9 mouse cellular contexts compared by ENCODE assay signal in genomic region chr11:3761775-3762501, GRCm38 (mm10).
A peak's percentile ranks its signal among the peaks of the same experiment; 100 is the strongest.
DNase-seq lines count a peak whose midpoint lies in the region; ATAC-seq and TF ChIP-seq lines count a peak whose summit lies in the region.
"Had no signal": no experiment of that assay in that cellular context is flagged by ENCODE, and none has a peak within 500 bp of the region (broad histone marks: within the 10 kb centered on the region; RNA-seq: fewer than 3 reads in every experiment).

No protein-coding gene starts in this region.

- H3K4me3 ChIP-seq in embryonic facial prominence, embryonic 15.5 days (replicated peaks), result peak overlapping the region; percentile 59
- peak overlapping the region; percentile 49 for H3K4me3 ChIP-seq in intestine, postnatal 0 days (ENCODE audit: low read depth, low read length)
- peak overlapping the region; percentile 69 for H3K4me3 ChIP-seq in midbrain, postnatal 0 days (ENCODE audit: low read depth, low read length)

- H3K27ac ChIP-seq in embryonic facial prominence, embryonic 15.5 days (replicated peaks), result no peak overlapping the region
- H3K27ac ChIP-seq in intestine, postnatal 0 days (ENCODE audit: low read depth, low read length), result no peak overlapping the region
- peak overlapping the region; percentile 77 for H3K27ac ChIP-seq in midbrain, postnatal 0 days (ENCODE audit: low read depth, low read length)
- H3K27ac ChIP-seq: macrophage had no signal

- WGBS in embryonic facial prominence, embryonic 15.5 days, result under 1% methylated on average over 84 of the region's 90 CpGs
- under 1% methylated on average over 88 of the region's 90 CpGs for WGBS in intestine, postnatal 0 days
- WGBS in midbrain, postnatal 0 days, result under 1% methylated on average over 82 of the region's 90 CpGs

- peak overlapping the region; percentile 98 for H3K4me2 ChIP-seq in embryonic facial prominence, embryonic 15.5 days (replicated peaks)
- H3K4me2 ChIP-seq in intestine, postnatal 0 days (replicated peaks; ENCODE audit: low read depth), result peak overlapping the region; percentile 81
- peak overlapping the region; percentile 92 for H3K4me2 ChIP-seq in midbrain, postnatal 0 days (ENCODE audit: low read depth, low read length, poor library complexity, severe bottlenecking)

- H3K4me1 ChIP-seq in embryonic facial prominence, embryonic 15.5 days, result peaks cover 11% of the 10 kb centered on the region
- H3K4me1 ChIP-seq in intestine, postnatal 0 days (replicated peaks; ENCODE audit: control insufficient read depth, insufficient read depth, low read length), result no peaks in the 10 kb centered on the region
- H3K4me1 ChIP-seq in midbrain, postnatal 0 days (ENCODE audit: insufficient read depth, low read length), result no peaks in the 10 kb centered on the region; the same call in 1 of the 2 replicates

- DNase-seq in left cerebral cortex, adult 18-20 months (ENCODE audit: low spot score in 2 of 2), result peak; percentile 43 to 58
- no peak for DNase-seq in left cerebral cortex, adult 8-10 months (ENCODE audit: low spot score in 2 of 2)
- DNase-seq in brain, adult 2 months (ENCODE audit: low read depth, low spot score), result peak; percentile 65
- peak; percentile 40 for DNase-seq in midbrain, postnatal 0 days (ENCODE audit: low spot score)
- DNase-seq in spleen, adult 12 weeks (ENCODE audit: low spot score), result no peak
- no peak for DNase-seq in gastrocnemius, postnatal 25 days

- H3K9me3 ChIP-seq in embryonic facial prominence, embryonic 15.5 days (replicated peaks), result no peaks in the 10 kb centered on the region
- no peaks in the 10 kb centered on the region for H3K9me3 ChIP-seq in intestine, postnatal 0 days (ENCODE audit: control insufficient read depth)
- H3K9me3 ChIP-seq in midbrain, postnatal 0 days (ENCODE audit: low read length), result no peaks in the 10 kb centered on the region

- peaks cover 38% of the 10 kb centered on the region for H3K27me3 ChIP-seq in embryonic facial prominence, embryonic 15.5 days
- peaks cover 24% of the 10 kb centered on the region for H3K27me3 ChIP-seq in intestine, postnatal 0 days (replicated peaks; ENCODE audit: control insufficient read depth, insufficient read depth, low read length)
- H3K27me3 ChIP-seq in midbrain, postnatal 0 days (ENCODE audit: insufficient read depth, low read length), result 0 out of 2 replicates have a peak, but pooled peaks cover 3% of the 10 kb centered on the region

- H3K36me3 ChIP-seq in embryonic facial prominence, embryonic 15.5 days, result no peaks in the 10 kb centered on the region
- no peaks in the 10 kb centered on the region for H3K36me3 ChIP-seq in intestine, postnatal 0 days (ENCODE audit: control insufficient read depth, insufficient read depth)
- peaks cover under 1% of the 10 kb centered on the region; the same call in 1 of the 2 replicates for H3K36me3 ChIP-seq in midbrain, postnatal 0 days (ENCODE audit: insufficient read depth, low read length)

- peak; percentile 55; the same call in 1 of the 2 replicates for ATAC-seq in embryonic facial prominence, embryonic 15.5 days (ENCODE audit: insufficient number of reproducible peaks, low FRiP score, low TSS enrichment, low read depth)
- no peak for ATAC-seq in intestine, postnatal 0 days
- ATAC-seq in midbrain, postnatal 0 days (ENCODE audit: low FRiP score), result peak; percentile 72

- TF ChIP-seq CTCF in intestine, postnatal 0 days (IDR thresholded peaks at IDR 0.05; ENCODE audit: low read depth), result no peak
- peak; percentile 23; the same call in 1 of the 2 replicates for TF ChIP-seq CTCF in midbrain, postnatal 0 days (IDR thresholded peaks at IDR 0.05)

- H3K9ac ChIP-seq in embryonic facial prominence, embryonic 15.5 days, result peak overlapping the region; percentile 48
- 0 out of 2 replicates have a peak overlapping the region, but pooled peaks have one; percentile 22 for H3K9ac ChIP-seq in intestine, postnatal 0 days (ENCODE audit: low read depth, low read length)
- peak overlapping the region; percentile 79 for H3K9ac ChIP-seq in midbrain, postnatal 0 days (replicated peaks; ENCODE audit: low read length, poor library complexity, severe bottlenecking)

Comparison
In these comparisons a context has a peak if more than half of its experiments do, and no peak if none do; other contexts are left out.
1. DNase-seq: peak in left cerebral cortex, adult 18-20 months (2 of 2), brain, adult 2 months (single experiment) and midbrain, postnatal 0 days (single experiment); none in left cerebral cortex, adult 8-10 months (0 of 2), spleen, adult 12 weeks (single experiment) and gastrocnemius, postnatal 25 days (single experiment).
2. H3K9ac ChIP-seq: peak in every context shown above with its lines; median percentile 79 in midbrain, postnatal 0 days; 48 in embryonic facial prominence, embryonic 15.5 days; 22 in intestine, postnatal 0 days.
3. Peak in every context shown above with its lines, with median percentiles within 50 percentile points of each other: H3K4me2 ChIP-seq and H3K4me3 ChIP-seq.